Mouse (Mus musculus): ENCODE data around the gene Acsbg2.

GRCm38 (mm10) chr17:56822380-56822779, 51.9 kb downstream of the Acsbg2 start:
- TF ChIP-seq CTCF (IDR thresholded peaks at IDR 0.05; ENCODE audit: low read depth) = no peak
- TF ChIP-seq EP300 (IDR thresholded peaks at IDR 0.05; ENCODE audit: low read depth) = no peak

All from heart, postnatal 0 days (tissue).